Mouse (Mus musculus) heart, adult 2 months (tissue): Measurements from ENCODE around the gene Pacsin3. TPM values are rescaled to one million over a fixed set of nuclear protein-coding genes. Genes with fewer than 3 reads are reported as not detected.

Experiments
- DNase-seq, 2 experiments: peaks; one replicate each; pipeline ENCODE4 v3.0.0; 2021
- H3K27ac ChIP-seq: fragments of 200-600 bp; 2 replicates; pipeline ENCODE4 v1.8.1; 2022
- H3K27me3 ChIP-seq: fragments of 200-500 bp; 2 replicates; pipeline ENCODE4 v1.6.1; 2012; ENCODE audit warnings: mild to moderate bottlenecking, low read length, inconsistent platforms, mixed read lengths; ENCODE audit not compliant: control insufficient read depth, insufficient read depth
- H3K36me3 ChIP-seq: fragments of 200-500 bp; 2 replicates; pipeline ENCODE4 v1.6.1; 2012; ENCODE audit warnings: low read length, inconsistent platforms; ENCODE audit not compliant: control insufficient read depth, insufficient read depth
- H3K4me1 ChIP-seq: fragments of 200-500 bp; 2 replicates; pipeline ENCODE4 v1.6.1; 2011; ENCODE audit warnings: low read length; ENCODE audit not compliant: control insufficient read depth, insufficient read depth
- H3K4me3 ChIP-seq: fragments of 200-600 bp; 2 replicates; pipeline ENCODE4 v1.8.1; 2022
- H3K79me2 ChIP-seq: fragments of 200-500 bp; replicated peaks from 2 replicates; pipeline ENCODE4 v1.6.1; 2012; ENCODE audit warnings: mild to moderate bottlenecking, inconsistent platforms, low read length, moderate library complexity, mixed read lengths; ENCODE audit not compliant: control insufficient read depth, insufficient read depth
- H3K9ac ChIP-seq: fragments of 200-500 bp; 2 replicates; pipeline ENCODE4 v1.6.1; 2012; ENCODE audit warnings: low read depth, mild to moderate bottlenecking, control low read depth, inconsistent platforms, low read length, mixed read lengths
- CTCF ChIP-seq: fragments of 200-600 bp; IDR thresholded peaks from 2 replicates; pipeline ENCODE4 v1.8.1; 2022; ENCODE audit warnings: antibody characterized with exemption, mild to moderate bottlenecking, moderate library complexity
- EP300 ChIP-seq: fragments of 200-500 bp; IDR thresholded peaks from 2 replicates; pipeline ENCODE4 v1.6.1; 2011; ENCODE audit warnings: low read depth, low read length, control low read depth; ENCODE audit not compliant: insufficient read depth
- POLR2A ChIP-seq: fragments of 200-500 bp; IDR thresholded peaks from 2 replicates; pipeline ENCODE4 v1.6.1; 2011; ENCODE audit warnings: mild to moderate bottlenecking, low read depth, low read length, control low read depth; ENCODE audit not compliant: insufficient read depth
- WGBS: fragments of 180-500 bp; shearing (Covaris S2); methylation state at CpG from one replicate; pipeline ENCODE4 v1.1.7; 2018; 5-methylcytosine and 5-hydroxymethylcytosine counted together
- intact Hi-C: fragments of 180-260 bp; cut with DNase I; formaldehyde crosslinking; loops from one replicate; pipeline ENCODE4 v1.15.1; 2025
- polyA plus RNA-seq: library from polyadenylated mRNA; depleted of rRNA; stranded (reverse); fragments of >200 nt; gene quantifications from 2 replicates; pipeline ENCODE4 v1.2.3, GENCODE M21; 2012
- total RNA-seq, 2 experiments: library from RNA; stranded (reverse); gene quantifications; 2 replicates each; pipeline ENCODE4 v1.2.3; 2021

Pacsin3 gene
- total and polyA plus RNA-seq, 3 experiments: 139 to 157 (median 141) TPM

DNA sequence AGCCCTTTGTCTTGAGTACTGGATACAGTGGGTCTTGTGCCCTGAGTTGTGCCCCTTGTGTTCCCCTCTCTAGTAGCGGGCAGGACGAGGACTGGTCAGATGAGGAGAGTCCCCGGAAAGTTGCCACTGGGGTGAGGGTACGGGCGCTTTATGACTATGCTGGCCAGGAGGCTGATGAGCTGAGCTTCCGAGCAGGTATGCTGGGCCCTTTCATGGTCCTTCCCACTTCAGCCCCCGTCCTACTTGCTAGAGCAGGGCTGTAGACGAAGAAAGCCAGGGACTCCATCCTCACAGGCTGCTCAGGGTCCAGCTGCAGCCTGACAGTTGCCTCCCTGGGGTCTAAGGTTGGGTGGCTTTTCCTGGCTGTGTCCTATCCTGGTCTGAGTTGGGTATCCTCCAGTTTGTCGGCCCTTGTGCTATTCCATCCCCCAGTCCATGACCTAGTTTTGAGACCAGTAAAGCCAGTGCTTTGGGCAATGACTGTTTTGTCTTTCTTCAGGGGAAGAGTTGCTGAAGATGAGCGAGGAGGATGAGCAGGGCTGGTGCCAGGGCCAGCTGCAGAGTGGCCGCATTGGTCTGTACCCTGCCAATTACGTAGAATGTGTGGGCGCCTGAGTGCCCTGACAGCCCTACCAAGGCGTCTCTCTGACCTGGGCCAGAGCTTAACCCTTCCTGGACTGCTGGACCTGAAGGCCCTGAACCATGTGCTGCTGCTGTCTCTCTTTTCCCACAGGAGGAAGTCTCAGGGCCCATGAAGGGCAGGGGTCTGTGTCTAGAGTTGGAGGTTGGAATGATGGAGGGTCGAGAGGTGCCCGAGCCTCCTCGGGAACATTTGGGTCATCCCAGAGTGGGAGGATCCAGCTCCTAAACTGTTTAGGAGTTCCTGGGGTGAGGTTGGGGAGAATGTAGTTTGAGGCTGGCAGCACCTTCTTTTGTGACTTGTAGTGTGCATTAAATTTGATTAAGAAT, 8.2 kb downstream of the Pacsin3 start:
- no peak for DNase-seq
- Histone ChIP-seq H3K27me3 (no peaks in the 10 kb centered on the region), H3K79me2 (peaks cover 2% of the 10 kb centered on the region; the same call in 1 of the 2 replicates), H3K4me1 (peaks cover 3% of the 10 kb centered on the region), H3K4me3 (peak overlapping the region; percentile 55), H3K36me3 (no peaks in the 10 kb centered on the region; the same call in 1 of the 2 replicates), H3K9ac (no peak overlapping the region), H3K27ac (peak overlapping the region; percentile 91)
- 85% methylated on average over 17 of the region's 17 CpGs for WGBS
- intact Hi-C loops: no loop called here
- TF ChIP-seq EP300: no peak
- no peak for TF ChIP-seq POLR2A
- TF ChIP-seq CTCF: no peak

DNA sequence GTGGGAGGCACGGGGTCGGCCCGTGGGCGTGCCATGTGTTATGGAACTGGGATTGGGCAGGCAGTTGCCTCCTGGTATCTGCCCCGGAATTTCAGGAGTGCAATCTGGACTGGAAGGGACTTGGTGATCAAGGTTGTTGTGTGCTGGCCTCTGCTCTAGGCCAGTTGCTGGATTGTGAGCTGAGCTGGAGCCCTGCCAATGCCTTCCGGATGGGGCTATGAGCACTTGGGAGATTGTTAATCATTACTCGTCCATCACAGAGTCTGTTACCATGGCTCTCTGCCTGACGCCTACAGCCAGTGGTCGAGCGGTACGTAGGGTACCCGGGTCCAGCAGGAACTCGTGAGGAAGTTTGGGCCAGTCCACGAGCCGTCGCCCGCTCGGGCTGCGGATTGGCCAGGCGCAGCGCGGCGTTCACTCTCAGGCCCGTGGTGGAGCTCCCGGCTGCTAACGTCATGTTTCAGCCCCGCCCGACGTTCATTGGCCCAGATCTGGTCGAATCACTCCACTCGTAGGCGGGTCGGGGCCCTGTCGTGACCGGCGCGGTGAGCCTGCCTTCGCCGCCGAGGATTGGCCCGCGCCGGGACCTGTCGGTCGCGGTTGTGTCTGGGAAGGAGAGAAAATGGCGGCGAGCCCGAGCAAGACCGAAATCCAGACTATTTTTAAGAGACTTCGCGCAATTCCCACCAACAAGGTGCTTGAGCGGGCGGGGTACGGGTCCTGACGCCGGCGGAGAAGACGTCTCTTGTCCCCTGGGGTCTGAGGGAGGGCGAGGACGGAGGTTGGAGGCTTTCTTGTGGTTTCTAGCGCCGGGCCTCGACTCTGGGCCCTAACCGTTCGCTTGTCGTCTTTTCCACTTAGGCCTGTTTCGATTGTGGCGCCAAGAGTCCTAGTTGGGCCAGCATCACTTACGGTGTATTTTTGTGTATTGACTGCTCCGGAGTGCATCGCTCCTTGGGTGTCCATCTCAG, 9.2 kb downstream of the Pacsin3 start, which contains the start of gene Arfgap2:
TSS of gene Arfgap2 (plus strand) at position 264 of the 971 bp plus-strand sequence.
- H3K27ac ChIP-seq: peak within 1 kb of the TSS; percentile 91
- peaks cover 3% of the 10 kb centered on the region for H3K4me1 ChIP-seq
- H3K27me3 ChIP-seq: no peaks in the 10 kb centered on the region
- peak within 1 kb of the TSS; percentile 88 for H3K4me3 ChIP-seq
- WGBS: under 1% methylated on average over 72 of the region's 72 CpGs
- peaks cover 2% of the 10 kb centered on the region; the same call in 1 of the 2 replicates for H3K79me2 ChIP-seq
- intact Hi-C loops: no loop called here
- H3K36me3 ChIP-seq: no peaks in the 10 kb centered on the region; the same call in 1 of the 2 replicates
- TF ChIP-seq EP300 (no peak), POLR2A (peak; percentile 92), CTCF (no peak)
- H3K9ac ChIP-seq: peak within 1 kb of the TSS; percentile 80
- DNase-seq: peak; percentile 97 to 99

DNA sequence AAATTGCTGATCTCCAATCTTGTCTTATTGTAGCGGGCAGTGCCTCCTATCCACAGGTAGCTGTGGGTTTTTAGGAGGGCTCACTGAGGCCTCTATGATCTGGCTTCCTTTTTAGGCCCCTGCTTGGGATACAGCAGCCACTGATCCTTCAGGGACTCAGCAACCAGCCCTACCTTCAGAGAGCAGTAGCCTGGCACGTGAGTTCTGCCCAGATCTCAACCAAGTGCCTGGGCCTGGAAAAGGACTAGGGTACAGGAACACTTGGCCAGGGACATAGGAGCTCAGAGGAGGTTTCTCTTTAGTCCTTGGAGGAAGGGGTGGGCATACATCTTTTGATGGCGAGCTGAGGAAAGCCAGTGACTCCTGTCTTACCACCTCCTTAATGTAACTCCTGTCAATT, 12.3 kb downstream of the Pacsin3 start:
- 90% methylated on average over 3 of the region's 3 CpGs for WGBS
- TF ChIP-seq CTCF (no peak), POLR2A (no peak), EP300 (no peak)

GRCm38 (mm10) chr2:91268706-91269105, 13.0 kb downstream of the Pacsin3 start:
- H3K36me3 ChIP-seq: no peaks in the 10 kb centered on the region; the same call in 1 of the 2 replicates

More for the DNA sequence above, 12.3 kb downstream of the Pacsin3 start:
- Histone ChIP-seq H3K27ac (no peak overlapping the region), H3K4me1 (peaks cover 3% of the 10 kb centered on the region), H3K9ac (no peak overlapping the region), H3K27me3 (no peaks in the 10 kb centered on the region), H3K36me3 (no peaks in the 10 kb centered on the region; the same call in 1 of the 2 replicates), H3K79me2 (no peaks in the 10 kb centered on the region), H3K4me3 (no peak overlapping the region)
- intact Hi-C loops: no loop called here
- DNase-seq: no peak

GRCm38 (mm10) chr2:91269687-91270133, 14.0 kb downstream of the Pacsin3 start:
- Histone ChIP-seq H3K4me3 (no peak overlapping the region), H3K27ac (no peak overlapping the region), H3K27me3 (no peaks in the 10 kb centered on the region), H3K4me1 (peaks cover 2% of the 10 kb centered on the region), H3K9ac (no peak overlapping the region), H3K79me2 (no peaks in the 10 kb centered on the region), H3K36me3 (no peaks in the 10 kb centered on the region; the same call in 1 of the 2 replicates)
- 79% methylated on average over 8 of the region's 8 CpGs for WGBS
- TF ChIP-seq EP300 (no peak), CTCF (no peak)
- DNase-seq: no peak
- intact Hi-C loops: no loop called here

More at GRCm38 (mm10) chr2:91268706-91269105, 13.0 kb downstream of the Pacsin3 start:
- Histone ChIP-seq H3K27ac (no peak overlapping the region), H3K27me3 (no peaks in the 10 kb centered on the region), H3K4me1 (peaks cover 3% of the 10 kb centered on the region), H3K4me3 (no peak overlapping the region), H3K79me2 (no peaks in the 10 kb centered on the region), H3K9ac (no peak overlapping the region)
- no peak for TF ChIP-seq POLR2A
- no peak for TF ChIP-seq CTCF
- no peak for TF ChIP-seq EP300
- intact Hi-C loops: no loop called here
- WGBS: 81% methylated on average over 2 of the region's 2 CpGs
- DNase-seq: no peak
